Mouse (Mus musculus): ENCODE results near the gene Rgl3. TPM values are rescaled to one million over a fixed set of nuclear protein-coding genes. Genes with fewer than 3 reads are reported as not detected.

Rgl3 gene
- total and polyA plus RNA-seq, 3 experiments, result not detected

DNA sequence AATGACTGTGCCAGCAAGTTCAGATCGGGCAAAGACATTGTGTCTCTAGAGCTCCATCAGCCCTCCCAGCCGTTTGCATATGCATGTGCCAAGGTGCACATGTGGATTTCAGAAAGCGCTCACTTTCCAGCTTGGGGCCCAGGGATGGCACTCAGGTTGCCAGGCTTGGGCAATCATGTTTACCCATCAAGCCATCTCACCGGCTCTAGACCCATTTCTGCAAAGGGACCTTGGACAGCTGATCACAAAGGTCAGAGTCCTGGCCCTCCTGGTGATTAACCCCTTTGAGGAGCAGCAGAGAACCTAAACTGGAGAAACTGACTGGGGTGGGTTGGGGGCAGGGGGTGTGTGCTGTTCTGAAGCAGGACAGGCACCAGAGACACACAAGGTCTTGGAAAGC lies 3.0 kb upstream of the Rgl3 start:
- Histone ChIP-seq H3K36me3 (replicated peaks in 1 of 2; ENCODE audit: control insufficient read depth in 1 of 2, insufficient read depth in 1 of 2, low read length in 1 of 2) (no peaks in the 10 kb centered on the region), H3K9ac (ENCODE audit: insufficient read depth, low read depth) (no peak overlapping the region), H3K4me1 (ENCODE audit: control insufficient read depth in 1 of 2, insufficient read depth in 2 of 2) (no peaks in the 10 kb centered on the region), H3K79me2 (replicated peaks; ENCODE audit: control insufficient read depth, extremely low read depth, insufficient read depth, poor library complexity, severe bottlenecking) (no peaks in the 10 kb centered on the region), H3K4me3 (replicated peaks in 1 of 3; ENCODE audit: low read depth in 2 of 3, low read length in 2 of 3, poor library complexity in 1 of 3) (no peak overlapping the region), H3K9me3 (replicated peaks; ENCODE audit: low read length) (peaks cover 3% of the 10 kb centered on the region), H3K27me3 (replicated peaks) (peaks cover 67% of the 10 kb centered on the region), H3K27ac (ENCODE audit: insufficient read depth, low read depth) (no peak overlapping the region), H3K4me2 (ENCODE audit: insufficient read depth, low read depth, poor library complexity, severe bottlenecking) (no peak overlapping the region)
- in situ Hi-C loops (cut with MboI; ENCODE audit: low pct_ligation_motif_present, low pct_unique_long_range_greater_than_20kb, low sequenced_read_pairs) (no loop called here), dilution Hi-C loops (cut with MboI; ENCODE audit: extremely low pct_ligation_motif_present, extremely low pct_unique_long_range_greater_than_20kb, low sequenced_read_pairs) (no loop called here)
- no peak for TF ChIP-seq JUND (conservative IDR thresholded peaks at IDR 0.05; ENCODE audit: low read depth, low read length)
- TF ChIP-seq POLR2A (IDR thresholded peaks at IDR 0.05; ENCODE audit: low read depth, low read length), result no peak
- TF ChIP-seq NRF1 (IDR thresholded peaks at IDR 0.05; ENCODE audit: low read depth, low read length), result no peak
- no peak for TF ChIP-seq ELF1 (IDR thresholded peaks at IDR 0.05; ENCODE audit: low read depth, low read length)
- no peak for TF ChIP-seq SMC3 (IDR thresholded peaks at IDR 0.05; ENCODE audit: low read depth, low read length)
- TF ChIP-seq CHD2 (IDR thresholded peaks at IDR 0.05; ENCODE audit: low read length), result no peak
- no peak for TF ChIP-seq MEF2A (IDR thresholded peaks at IDR 0.05; ENCODE audit: borderline replicate concordance, low read depth, low read length)
- TF ChIP-seq PAX5 (IDR thresholded peaks at IDR 0.05; ENCODE audit: low read length), result no peak
- DNase-seq (ENCODE audit: extremely low read depth), result no peak

GRCm38 (mm10) chr9:21988421-21989101 lies 685 bp downstream of the Rgl3 start:
- H3K27me3 ChIP-seq (replicated peaks), result peaks cover 79% of the 10 kb centered on the region
- H3K9me3 ChIP-seq (replicated peaks; ENCODE audit: low read length), result no peaks in the 10 kb centered on the region
- H3K36me3 ChIP-seq (replicated peaks in 1 of 2; ENCODE audit: control insufficient read depth in 1 of 2, insufficient read depth in 1 of 2, low read length in 1 of 2), result no peaks in the 10 kb centered on the region
- no peak for TF ChIP-seq POLR2A (IDR thresholded peaks at IDR 0.05; ENCODE audit: low read depth, low read length)
- no peak for TF ChIP-seq RAD21 (IDR thresholded peaks at IDR 0.05; ENCODE audit: low read depth, low read length)
- TF ChIP-seq CHD2 (IDR thresholded peaks at IDR 0.05; ENCODE audit: low read length), result no peak
- TF ChIP-seq SIN3A (IDR thresholded peaks at IDR 0.05; ENCODE audit: low read length), result no peak
- TF ChIP-seq NRF1 (IDR thresholded peaks at IDR 0.05; ENCODE audit: low read depth, low read length), result no peak
- TF ChIP-seq TBP (conservative IDR thresholded peaks at IDR 0.05; ENCODE audit: low read depth, low read length), result no peak
- TF ChIP-seq USF1 (IDR thresholded peaks at IDR 0.05; ENCODE audit: low read depth, low read length), result no peak
- H3K4me3 ChIP-seq (replicated peaks in 1 of 3; ENCODE audit: low read depth in 2 of 3, low read length in 2 of 3, poor library complexity in 1 of 3), result no peak overlapping the region
- dilution Hi-C loops (cut with MboI; ENCODE audit: extremely low pct_ligation_motif_present, extremely low pct_unique_long_range_greater_than_20kb, low sequenced_read_pairs), result no loop called here
- in situ Hi-C loops (cut with MboI; ENCODE audit: low pct_ligation_motif_present, low pct_unique_long_range_greater_than_20kb, low sequenced_read_pairs), result no loop called here
- H3K4me1 ChIP-seq (ENCODE audit: control insufficient read depth in 1 of 2, insufficient read depth in 2 of 2), result no peaks in the 10 kb centered on the region
- no peak overlapping the region for H3K4me2 ChIP-seq (ENCODE audit: insufficient read depth, low read depth, poor library complexity, severe bottlenecking)
- no peak overlapping the region for H3K9ac ChIP-seq (ENCODE audit: insufficient read depth, low read depth)
- no peaks in the 10 kb centered on the region for H3K79me2 ChIP-seq (replicated peaks; ENCODE audit: control insufficient read depth, extremely low read depth, insufficient read depth, poor library complexity, severe bottlenecking)
- no peak overlapping the region for H3K27ac ChIP-seq (ENCODE audit: insufficient read depth, low read depth)
- no peak for DNase-seq (ENCODE audit: extremely low read depth)
